Mouse (Mus musculus) lung, embryonic 15.5 days (tissue): ENCODE data around the gene Slc8a1. TPM values are rescaled to one million over a fixed set of nuclear protein-coding genes. Genes with fewer than 3 reads are reported as not detected.

Source experiments
- ATAC-seq: fragments of 200-750 bp; cut with Nextera tagmentation; 2 replicates; pipeline ENCODE4 v1.8.0; 2017; ENCODE audit warnings: moderate number of reproducible peaks, borderline replicate concordance; ENCODE audit not compliant: low FRiP score, low TSS enrichment; ENCODE audit errors: extremely low read depth
- H3K27ac ChIP-seq: fragments of 300-500 bp; sonication (generic); 2 replicates; pipeline ENCODE4 v1.5.1; 2015; ENCODE audit warnings: moderate library complexity, mild to moderate bottlenecking, inconsistent platforms
- H3K27me3 ChIP-seq: fragments of 300-500 bp; sonication (generic); 2 replicates; pipeline ENCODE4 v1.6.1; 2015; ENCODE audit warnings: inconsistent platforms
- H3K36me3 ChIP-seq: fragments of 300-500 bp; sonication (generic); 2 replicates; pipeline ENCODE4 v1.6.1; 2015; ENCODE audit warnings: inconsistent platforms
- H3K4me1 ChIP-seq: fragments of 300-500 bp; sonication (generic); 2 replicates; pipeline ENCODE4 v1.6.1; 2015; ENCODE audit warnings: inconsistent platforms
- H3K4me2 ChIP-seq: fragments of 300-500 bp; sonication (generic); 2 replicates; pipeline ENCODE4 v1.6.1; 2015; ENCODE audit warnings: inconsistent platforms, mild to moderate bottlenecking, moderate library complexity
- H3K4me3 ChIP-seq: fragments of 300-500 bp; sonication (generic); 2 replicates; pipeline ENCODE4 v1.5.1; 2015; ENCODE audit warnings: mild to moderate bottlenecking, inconsistent platforms
- H3K9ac ChIP-seq: fragments of 300-500 bp; sonication (generic); 2 replicates; pipeline ENCODE4 v1.6.1; 2015; ENCODE audit warnings: inconsistent platforms
- H3K9me3 ChIP-seq: fragments of 300-500 bp; sonication (generic); 2 replicates; pipeline ENCODE4 v1.6.1; 2016; ENCODE audit warnings: inconsistent platforms
- whole genome bisulfite sequencing: fragments of 180-500 bp; shearing (Covaris S2); methylation state at CpG from one replicate; pipeline ENCODE4 v1.1.7; 2015; 5-methylcytosine and 5-hydroxymethylcytosine counted together
- polyA plus RNA-seq: library from polyadenylated mRNA; unstranded; fragments of >200 nt; fragmentation: Nextera tagmentation; extraction: Ambion mirVana; gene quantifications from 2 replicates; pipeline ENCODE4 v1.2.1, GENCODE M21; 2015

The Slc8a1 gene
- polyA plus RNA-seq, 1 experiment from 2014 or later, result 7.0 TPM

DNA sequence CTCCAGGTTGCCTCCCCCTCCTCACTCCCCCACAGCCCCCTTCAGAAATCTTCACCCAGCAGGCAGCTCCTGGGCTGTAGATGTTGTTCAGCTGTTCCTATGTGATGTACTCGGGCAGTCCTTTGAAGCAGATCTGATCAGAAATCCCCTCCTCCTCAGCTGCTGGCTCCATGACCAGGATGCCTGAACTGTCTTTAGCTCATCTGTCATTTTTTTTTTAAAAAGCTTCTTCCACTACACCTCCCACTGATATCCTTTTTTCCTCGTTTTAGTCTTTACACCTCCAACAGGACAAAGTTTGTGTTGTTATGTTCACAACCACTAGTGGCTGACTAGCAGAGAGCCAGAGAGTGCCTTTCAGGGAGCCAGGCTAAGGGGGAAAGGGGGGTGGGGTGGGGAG lies 69.7 kb downstream of the Slc8a1 start:
- H3K9me3 ChIP-seq, result no peaks in the 10 kb centered on the region
- H3K36me3 ChIP-seq, result no peaks in the 10 kb centered on the region
- H3K9ac ChIP-seq, result no peak overlapping the region; the same call in 1 of the 2 replicates
- no peak for ATAC-seq
- H3K27me3 ChIP-seq, result peaks cover 20% of the 10 kb centered on the region
- 0% methylated on average over 2 of the region's 2 CpGs for WGBS
- H3K4me2 ChIP-seq, result peak overlapping the region; percentile 97
- no peak overlapping the region for H3K27ac ChIP-seq
- H3K4me1 ChIP-seq, result peaks cover 27% of the 10 kb centered on the region
- peak overlapping the region; percentile 88 for H3K4me3 ChIP-seq

DNA sequence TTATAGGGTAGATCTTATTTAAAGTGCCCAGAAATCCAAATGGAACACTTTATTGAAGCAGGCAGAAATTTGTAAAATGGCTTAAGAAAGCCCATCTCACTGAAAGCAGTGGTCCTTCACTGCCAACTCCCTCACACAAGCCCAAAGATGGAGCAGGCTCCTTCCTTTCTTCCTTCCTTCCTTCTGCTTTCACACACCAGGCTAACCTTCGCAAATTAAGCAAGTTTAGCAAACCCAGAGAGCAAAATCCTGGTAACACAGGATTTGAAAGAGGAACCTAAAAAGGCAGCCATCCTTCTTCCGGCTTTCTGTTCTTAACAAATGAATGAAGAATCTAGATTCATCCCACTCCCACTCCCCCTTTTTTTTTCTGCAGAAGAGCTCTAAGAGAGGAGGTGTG lies 70.2 kb downstream of the Slc8a1 start:
- Histone ChIP-seq H3K27me3 (peaks cover 19% of the 10 kb centered on the region), H3K9me3 (no peaks in the 10 kb centered on the region), H3K4me3 (no peak overlapping the region), H3K27ac (no peak overlapping the region), H3K9ac (no peak overlapping the region), H3K4me2 (peak overlapping the region; percentile 24), H3K36me3 (no peaks in the 10 kb centered on the region), H3K4me1 (peaks cover 27% of the 10 kb centered on the region)
- ATAC-seq, result no peak
- 59% methylated on average over 2 of the region's 2 CpGs for WGBS

DNA sequence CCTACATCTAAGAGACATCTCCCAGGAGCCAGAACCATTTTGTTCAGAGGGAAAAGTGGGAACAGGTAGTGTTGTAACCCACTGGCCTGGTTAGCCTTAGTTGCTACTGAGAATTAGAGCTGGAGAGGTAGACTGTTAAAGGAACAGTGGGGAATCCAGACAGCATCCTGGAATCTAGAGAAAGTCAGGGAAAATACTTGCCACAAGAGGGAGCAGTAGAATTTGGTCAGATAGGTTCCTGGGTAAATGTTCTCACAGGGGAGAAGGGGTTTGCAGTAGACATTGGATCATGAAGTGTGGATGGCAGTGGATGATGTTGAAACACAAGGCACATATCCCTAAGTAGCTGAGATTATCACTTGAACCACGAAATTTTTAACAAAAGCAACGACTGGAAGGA lies 71.6 kb downstream of the Slc8a1 start:
- WGBS, result 39% methylated on average over 2 of the region's 2 CpGs

DNA sequence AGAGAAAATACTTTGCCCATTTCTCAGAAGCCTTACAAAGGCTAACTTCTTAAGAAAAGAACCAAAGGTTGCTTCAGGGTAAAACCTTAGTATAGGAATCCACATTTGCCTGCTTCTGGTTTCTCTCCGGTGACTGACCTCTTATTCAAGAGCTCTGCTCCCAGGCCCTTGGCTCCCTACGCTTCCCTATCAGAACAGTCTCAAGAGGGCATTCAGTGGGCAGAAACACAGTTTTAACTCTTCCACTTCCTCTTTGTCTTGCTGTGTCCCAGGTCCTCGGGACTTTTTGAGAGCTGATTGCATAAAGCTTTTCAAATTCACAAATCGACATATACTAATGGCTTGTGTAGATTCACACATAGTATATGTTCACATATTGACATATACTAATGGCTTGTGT lies 73.3 kb downstream of the Slc8a1 start:
- Histone ChIP-seq H3K9me3 (no peaks in the 10 kb centered on the region), H3K4me3 (no peak overlapping the region), H3K27me3 (no peaks in the 10 kb centered on the region), H3K9ac (no peak overlapping the region), H3K36me3 (no peaks in the 10 kb centered on the region), H3K4me1 (peaks cover 21% of the 10 kb centered on the region), H3K4me2 (no peak overlapping the region), H3K27ac (no peak overlapping the region)
- no peak for ATAC-seq
- 67% methylated on average over 4 of the region's 4 CpGs for WGBS

More for the DNA sequence above, 71.6 kb downstream of the Slc8a1 start:
- no peak overlapping the region for H3K9ac ChIP-seq
- H3K4me2 ChIP-seq, result no peak overlapping the region
- no peaks in the 10 kb centered on the region for H3K9me3 ChIP-seq
- peaks cover 5% of the 10 kb centered on the region for H3K27me3 ChIP-seq
- no peak overlapping the region for H3K4me3 ChIP-seq
- peaks cover 27% of the 10 kb centered on the region for H3K4me1 ChIP-seq
- no peaks in the 10 kb centered on the region for H3K36me3 ChIP-seq
- ATAC-seq, result no peak
- H3K27ac ChIP-seq, result no peak overlapping the region

DNA sequence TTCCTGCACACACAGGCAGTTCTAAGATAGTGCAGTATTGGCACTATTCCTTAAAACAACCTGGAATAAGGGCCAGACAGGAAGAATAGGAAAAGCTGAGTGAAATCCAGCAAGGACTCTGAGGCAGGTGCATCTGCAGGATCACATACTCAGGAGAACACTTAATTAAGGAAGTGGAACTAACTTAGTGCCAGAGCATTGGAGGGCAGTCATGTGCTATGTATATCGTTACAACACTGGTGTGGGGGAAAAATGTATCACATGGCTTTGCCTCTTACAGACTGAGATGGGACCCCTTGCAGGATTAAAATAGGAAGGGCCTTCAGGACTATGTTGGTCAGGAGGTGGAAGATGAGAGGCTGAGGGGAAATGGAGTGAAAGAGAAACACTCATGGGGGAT lies 80.3 kb downstream of the Slc8a1 start:
- H3K4me3 ChIP-seq, result no peak overlapping the region
- 89% methylated on average over 1 of the region's 1 CpGs for WGBS
- peaks cover 17% of the 10 kb centered on the region for H3K4me1 ChIP-seq
- no peaks in the 10 kb centered on the region for H3K27me3 ChIP-seq
- no peak overlapping the region for H3K27ac ChIP-seq
- no peak overlapping the region for H3K4me2 ChIP-seq
- H3K9me3 ChIP-seq, result no peaks in the 10 kb centered on the region
- no peak for ATAC-seq
- no peak overlapping the region for H3K9ac ChIP-seq
- H3K36me3 ChIP-seq, result no peaks in the 10 kb centered on the region

DNA sequence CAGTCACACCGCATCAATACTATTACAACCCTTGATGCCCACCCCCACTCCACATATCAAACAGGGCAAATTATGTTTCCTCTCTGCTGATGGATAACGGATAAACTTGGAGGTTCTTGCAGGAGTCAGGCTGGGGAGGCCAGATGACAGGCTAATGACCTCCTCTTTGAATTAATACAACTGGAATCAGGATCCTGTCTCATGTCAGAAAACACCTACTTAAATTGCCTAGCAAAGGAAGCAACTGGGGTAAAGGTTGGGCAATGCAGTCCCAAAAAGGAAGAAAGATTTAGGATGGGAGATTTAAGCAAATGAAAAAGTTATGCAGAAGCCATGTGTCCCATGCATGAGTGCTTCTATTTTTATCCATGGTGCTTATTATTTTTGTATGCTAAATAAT lies 83.6 kb downstream of the Slc8a1 start:
- Histone ChIP-seq H3K27me3 (no peaks in the 10 kb centered on the region), H3K27ac (peak overlapping the region; percentile 27; the same call in 1 of the 2 replicates), H3K9ac (no peak overlapping the region), H3K4me1 (peaks cover 17% of the 10 kb centered on the region), H3K4me3 (no peak overlapping the region), H3K9me3 (no peaks in the 10 kb centered on the region), H3K36me3 (no peaks in the 10 kb centered on the region), H3K4me2 (no peak overlapping the region)
- 45% methylated on average over 2 of the region's 2 CpGs for WGBS
- peak; percentile 85; the same call in 1 of the 2 replicates for ATAC-seq

DNA sequence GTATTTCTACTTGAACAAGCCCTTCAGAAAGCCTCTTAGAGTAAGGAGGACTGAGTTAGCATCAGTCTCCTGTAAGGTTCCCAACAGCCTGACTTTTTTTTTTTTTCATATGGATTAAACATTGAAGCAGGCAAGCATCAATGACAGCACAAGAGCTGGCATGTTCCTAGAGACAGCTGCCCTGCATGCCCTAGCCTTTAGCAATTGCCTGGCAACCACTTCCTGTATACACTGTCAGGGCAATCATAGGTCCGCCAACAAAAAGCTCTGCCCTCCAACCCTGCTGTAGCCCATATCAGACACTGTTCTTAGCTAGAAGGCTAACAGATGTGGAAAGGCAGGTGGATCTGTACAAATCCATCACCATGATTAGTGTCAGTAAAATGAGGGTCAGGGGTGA lies 85.2 kb downstream of the Slc8a1 start:
- Histone ChIP-seq H3K9ac (no peak overlapping the region), H3K9me3 (no peaks in the 10 kb centered on the region), H3K4me1 (peaks cover 17% of the 10 kb centered on the region), H3K36me3 (0 out of 2 replicates have a peak, but pooled peaks cover 11% of the 10 kb centered on the region), H3K27ac (no peak overlapping the region), H3K4me3 (no peak overlapping the region), H3K27me3 (no peaks in the 10 kb centered on the region), H3K4me2 (no peak overlapping the region)
- ATAC-seq, result no peak
- 36% methylated on average over 1 of the region's 1 CpGs for WGBS

DNA sequence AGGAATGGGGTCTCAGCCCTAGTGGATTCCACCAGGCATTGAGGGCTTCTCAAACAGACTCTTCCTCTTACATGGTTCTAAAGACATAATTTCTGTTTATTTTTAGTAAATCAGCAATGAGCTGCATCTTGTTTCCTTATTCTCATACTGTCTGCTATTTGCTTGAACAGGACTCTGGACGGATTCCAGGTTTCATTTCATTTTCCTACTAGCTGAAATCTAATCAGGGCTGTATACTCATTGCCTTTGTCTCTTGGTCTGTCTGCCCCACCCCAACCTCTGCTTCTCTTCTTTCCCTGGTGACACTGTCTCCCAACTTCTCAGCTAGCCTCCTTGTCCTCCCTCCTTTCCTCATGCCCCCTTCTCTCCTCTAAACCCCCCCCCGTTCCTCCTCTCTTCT lies 101.4 kb downstream of the Slc8a1 start:
- H3K9ac ChIP-seq, result no peak overlapping the region
- no peak overlapping the region for H3K4me3 ChIP-seq
- no peaks in the 10 kb centered on the region for H3K27me3 ChIP-seq
- no peak overlapping the region for H3K4me2 ChIP-seq
- H3K27ac ChIP-seq, result no peak overlapping the region
- no peak for ATAC-seq
- H3K9me3 ChIP-seq, result no peaks in the 10 kb centered on the region
- 53% methylated on average over 2 of the region's 2 CpGs for WGBS
- H3K4me1 ChIP-seq, result no peaks in the 10 kb centered on the region
- no peaks in the 10 kb centered on the region for H3K36me3 ChIP-seq

DNA sequence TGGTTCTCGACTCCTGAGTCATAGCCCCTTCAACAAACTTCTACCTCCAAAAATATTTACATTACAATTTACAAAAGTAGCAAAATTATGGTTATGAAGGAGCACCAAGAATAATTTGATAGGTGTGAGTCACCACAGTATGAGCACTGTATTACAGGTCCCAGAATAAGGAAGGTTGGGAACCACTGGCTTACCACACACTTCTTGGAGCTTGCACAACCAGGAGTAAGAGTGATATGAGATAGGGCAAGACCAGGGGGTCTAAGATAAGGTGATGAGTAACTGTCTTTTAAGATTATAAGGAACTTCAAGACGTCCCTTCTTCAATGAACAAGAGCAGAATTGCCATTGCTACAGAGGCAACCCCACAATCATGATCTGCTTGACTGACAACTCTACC lies 107.7 kb downstream of the Slc8a1 start:
- no peak for ATAC-seq
- H3K4me3 ChIP-seq, result no peak overlapping the region
- H3K9me3 ChIP-seq, result no peaks in the 10 kb centered on the region
- H3K4me2 ChIP-seq, result no peak overlapping the region
- no peaks in the 10 kb centered on the region for H3K27me3 ChIP-seq
- no peak overlapping the region for H3K27ac ChIP-seq
- no peak overlapping the region for H3K9ac ChIP-seq
- H3K4me1 ChIP-seq, result no peaks in the 10 kb centered on the region
- H3K36me3 ChIP-seq, result no peaks in the 10 kb centered on the region
- WGBS, result 73% methylated on average over 2 of the region's 2 CpGs

DNA sequence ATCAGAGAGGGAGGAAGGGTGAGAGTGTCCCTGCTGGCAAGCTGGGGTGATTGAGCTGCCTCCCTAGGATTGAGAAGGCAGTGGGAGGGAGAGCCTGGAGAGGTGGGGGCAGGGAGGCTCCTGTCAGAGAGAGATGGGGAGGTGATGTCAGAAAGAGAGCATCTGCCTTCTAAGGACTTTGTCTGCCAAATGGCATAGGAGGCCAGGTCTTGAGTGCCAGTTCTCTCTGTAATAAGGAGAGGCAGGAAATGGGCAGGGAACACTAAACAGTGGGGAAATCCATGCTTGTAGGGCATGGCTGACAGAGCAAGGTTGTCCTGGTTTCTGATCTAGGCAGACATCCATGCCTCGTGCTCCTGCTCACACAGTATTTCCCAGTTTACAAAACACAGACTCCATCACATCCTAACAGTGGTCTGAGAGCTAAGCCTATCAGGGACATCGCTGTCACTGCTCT lies 117.0 kb downstream of the Slc8a1 start:
- H3K27ac ChIP-seq, result no peak overlapping the region
- no peaks in the 10 kb centered on the region for H3K9me3 ChIP-seq
- WGBS, result 69% methylated on average over 2 of the region's 2 CpGs
- no peak overlapping the region for H3K9ac ChIP-seq
- H3K27me3 ChIP-seq, result no peaks in the 10 kb centered on the region
- H3K4me2 ChIP-seq, result no peak overlapping the region
- peak; percentile 39; the same call in 1 of the 2 replicates for ATAC-seq
- no peak overlapping the region for H3K4me3 ChIP-seq
- H3K4me1 ChIP-seq, result peaks cover 6% of the 10 kb centered on the region
- no peaks in the 10 kb centered on the region for H3K36me3 ChIP-seq

DNA sequence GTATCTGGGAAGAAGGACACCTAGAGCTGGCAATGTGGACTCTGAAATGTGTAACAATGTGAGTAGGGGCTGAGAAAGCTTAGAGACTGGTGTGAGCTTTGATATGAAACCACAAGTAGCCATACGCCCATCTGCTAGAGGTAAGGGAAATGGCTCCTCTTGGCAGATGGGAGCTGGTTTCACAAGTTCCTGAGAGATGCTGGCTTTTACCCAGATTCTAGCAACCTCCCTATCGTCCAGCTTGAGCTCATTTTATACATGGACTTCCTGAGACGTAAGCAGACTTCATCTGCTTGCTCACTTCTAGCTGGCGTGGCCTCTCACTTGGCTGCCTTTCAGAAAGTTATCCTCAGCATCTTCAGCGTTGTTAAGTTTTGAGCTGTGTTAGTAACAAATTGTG lies 119.7 kb downstream of the Slc8a1 start:
- peaks cover 6% of the 10 kb centered on the region for H3K4me1 ChIP-seq
- peak overlapping the region; percentile 30; the same call in 1 of the 2 replicates for H3K27ac ChIP-seq
- H3K27me3 ChIP-seq, result no peaks in the 10 kb centered on the region
- no peaks in the 10 kb centered on the region for H3K36me3 ChIP-seq
- H3K9me3 ChIP-seq, result no peaks in the 10 kb centered on the region
- H3K4me2 ChIP-seq, result no peak overlapping the region
- H3K4me3 ChIP-seq, result no peak overlapping the region
- WGBS, result 29% methylated on average over 5 of the region's 5 CpGs
- peak; percentile 87 for ATAC-seq
- no peak overlapping the region for H3K9ac ChIP-seq

DNA sequence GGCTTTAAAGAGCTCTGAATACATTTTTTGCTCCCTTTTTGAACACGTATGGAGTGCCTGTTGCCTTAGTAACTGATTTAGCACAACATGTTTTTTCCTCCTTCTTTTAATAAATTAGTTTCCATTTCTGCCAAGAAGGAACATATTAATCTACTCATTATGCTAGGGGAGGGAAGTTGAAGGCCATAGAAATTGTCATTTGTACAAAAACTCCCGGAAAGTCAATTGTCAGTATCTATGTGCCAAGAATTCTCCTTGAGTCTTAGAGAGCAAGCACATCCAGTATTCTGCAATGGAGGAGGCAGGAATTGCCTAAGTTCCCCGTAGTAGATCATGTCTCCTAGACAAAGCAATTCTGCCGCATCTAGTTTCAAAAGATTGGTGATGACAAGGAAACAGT lies 121.9 kb downstream of the Slc8a1 start:
- Histone ChIP-seq H3K36me3 (no peaks in the 10 kb centered on the region), H3K9ac (no peak overlapping the region), H3K27me3 (no peaks in the 10 kb centered on the region), H3K4me2 (no peak overlapping the region), H3K4me3 (no peak overlapping the region), H3K27ac (no peak overlapping the region), H3K4me1 (peaks cover 6% of the 10 kb centered on the region), H3K9me3 (no peaks in the 10 kb centered on the region)
- WGBS, result 74% methylated on average over 4 of the region's 4 CpGs
- no peak for ATAC-seq

DNA sequence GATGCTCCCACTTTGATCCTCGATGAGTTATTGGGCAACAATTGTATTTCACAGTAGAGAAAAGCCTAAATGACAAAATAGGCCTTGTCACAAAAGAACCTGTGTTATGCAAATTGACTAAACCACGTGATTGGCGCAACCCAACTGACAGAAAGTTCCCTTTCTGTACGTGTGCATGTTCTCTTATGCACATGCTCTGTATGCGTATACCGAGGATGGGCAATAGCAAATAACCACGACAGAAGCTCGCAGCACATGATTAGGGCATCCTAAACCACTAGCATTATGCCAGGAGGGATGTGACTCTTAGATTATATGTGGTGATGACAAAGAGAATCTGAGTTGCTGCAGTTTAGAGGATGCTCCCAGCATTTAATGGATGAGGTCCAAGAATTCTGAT lies 122.8 kb downstream of the Slc8a1 start:
- no peak for ATAC-seq

More for the DNA sequence above, 122.8 kb downstream of the Slc8a1 start:
- Histone ChIP-seq H3K36me3 (no peaks in the 10 kb centered on the region), H3K4me1 (peaks cover 6% of the 10 kb centered on the region), H3K27me3 (no peaks in the 10 kb centered on the region), H3K27ac (no peak overlapping the region), H3K4me3 (no peak overlapping the region), H3K9ac (no peak overlapping the region), H3K9me3 (no peaks in the 10 kb centered on the region), H3K4me2 (no peak overlapping the region)
- 88% methylated on average over 8 of the region's 8 CpGs for WGBS
